Mouse (Mus musculus) lung, postnatal 0 days (tissue): ENCODE data around the gene Stx18.

Source experiments
- CTCF ChIP-seq: IDR thresholded peaks from 2 replicates; pipeline ENCODE4 v1.5.1; 2016; ENCODE audit warnings: antibody characterized with exemption, mild to moderate bottlenecking
- EP300 ChIP-seq: IDR thresholded peaks from 2 replicates; pipeline ENCODE4 v1.6.1; 2016; ENCODE audit warnings: antibody characterized with exemption, mild to moderate bottlenecking, control low read depth

DNA sequence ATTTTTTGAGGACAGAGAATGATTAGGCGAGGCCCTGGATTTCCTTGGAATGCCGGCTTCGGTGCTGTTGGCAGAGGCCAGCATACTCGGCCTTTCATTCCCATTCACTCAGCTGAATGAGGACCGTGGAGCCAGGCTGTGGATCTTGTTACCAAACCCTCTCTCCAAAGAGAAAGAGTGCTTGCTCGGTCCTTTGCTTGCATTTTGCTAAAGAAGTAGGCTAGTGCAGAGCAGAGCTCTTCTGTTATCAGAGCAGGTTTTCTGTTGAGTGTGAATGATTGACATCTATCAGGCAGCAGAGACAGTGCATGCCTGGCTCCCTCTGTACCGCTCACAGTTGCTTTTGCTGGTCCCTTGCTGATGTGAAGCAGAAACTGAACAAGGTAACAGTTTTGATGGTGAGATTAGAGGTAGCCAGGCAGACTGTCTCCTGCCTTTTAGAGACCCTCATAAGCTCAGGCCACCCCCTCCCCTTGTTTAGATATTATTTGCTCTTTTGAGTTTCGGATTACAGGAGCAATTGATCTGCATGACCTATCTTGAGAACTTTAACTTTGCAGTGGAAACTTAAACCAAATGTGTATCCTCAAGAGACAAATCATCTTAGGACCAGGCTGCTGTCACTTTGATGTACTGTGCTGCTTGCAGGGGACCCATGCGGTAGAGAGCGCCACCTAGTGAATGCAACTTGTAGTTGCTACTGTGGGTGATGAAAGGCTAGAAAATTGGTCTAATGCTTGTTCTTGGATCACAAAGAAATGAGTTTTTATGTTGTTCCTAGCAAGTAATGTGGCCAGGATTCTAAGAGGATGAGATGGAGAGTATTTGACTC lies 47.2 kb downstream of the Stx18 start:
- TF ChIP-seq CTCF (peak; percentile 95), EP300 (no peak)
